Mouse (Mus musculus): ENCODE measurements around the gene Faap20. TPM values are rescaled to one million over a fixed set of nuclear protein-coding genes. Genes with fewer than 3 reads are reported as not detected.
A peak's percentile ranks its signal among the peaks of the same experiment; 100 is the strongest.

The Faap20 gene
- polyA plus RNA-seq, 1 experiment from 2014 or later, result 83.9 TPM

DNA sequence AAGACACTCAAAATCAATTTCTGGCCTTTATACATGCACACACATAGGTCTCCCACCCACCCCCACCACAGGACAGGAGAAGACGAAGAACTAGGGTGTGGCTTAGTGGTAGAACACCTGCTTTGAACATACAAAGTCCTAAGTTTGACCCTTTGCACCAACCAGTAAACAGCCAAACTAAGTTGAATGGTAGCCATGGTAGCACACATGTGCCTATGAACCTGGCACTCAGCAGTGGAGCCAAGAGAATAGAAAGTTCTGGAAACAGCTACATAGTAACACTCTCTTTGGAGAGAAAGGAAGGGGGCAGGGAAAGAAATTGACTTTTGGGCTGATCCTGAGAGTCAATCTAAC is 31.1 kb downstream of the Faap20 start:
- WGBS, result 73% methylated on average over 1 of the region's 1 CpGs

DNA sequence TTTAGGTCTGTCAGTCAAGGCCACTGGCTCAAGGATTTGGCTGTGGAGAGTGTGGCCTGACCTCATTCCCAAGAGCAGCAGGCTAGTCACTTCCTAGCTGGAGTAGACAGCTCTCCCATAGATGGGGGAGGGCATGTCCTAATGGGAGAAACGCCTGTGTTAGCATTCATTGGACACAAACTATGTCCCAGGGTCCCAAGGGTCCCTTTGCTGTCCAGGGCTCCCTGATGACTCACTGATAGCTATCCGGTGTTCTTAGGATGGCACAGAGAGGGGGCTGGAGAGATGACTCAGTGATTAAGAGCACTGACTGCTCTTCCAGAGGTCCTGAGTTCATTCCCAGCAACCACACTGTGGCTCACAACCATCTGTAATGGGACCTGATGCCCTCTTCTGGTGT is 31.6 kb downstream of the Faap20 start:
- DNase-seq (no peak), ATAC-seq (ENCODE audit: insufficient read depth) (no peak)
- Histone ChIP-seq H3K9ac (no peak overlapping the region), H3K36me3 (ENCODE audit: insufficient read depth) (no peaks in the 10 kb centered on the region), H3K4me1 (ENCODE audit: insufficient read depth) (peaks cover 13% of the 10 kb centered on the region), H3K27me3 (ENCODE audit: insufficient read depth, low read length) (no peaks in the 10 kb centered on the region), H3K4me2 (no peak overlapping the region), H3K9me3 (ENCODE audit: low read depth, low read length) (no peaks in the 10 kb centered on the region), H3K27ac (ENCODE audit: low read depth) (no peak overlapping the region), H3K4me3 (ENCODE audit: low read depth, low read length) (no peak overlapping the region)
- TF ChIP-seq CTCF (IDR thresholded peaks at IDR 0.05; ENCODE audit: low read depth), result no peak
- WGBS, result 60% methylated on average over 2 of the region's 2 CpGs

More for the DNA sequence above, 31.1 kb downstream of the Faap20 start:
- H3K36me3 ChIP-seq (ENCODE audit: insufficient read depth), result no peaks in the 10 kb centered on the region
- no peak for DNase-seq
- no peak overlapping the region for H3K27ac ChIP-seq (ENCODE audit: low read depth)
- no peak overlapping the region for H3K4me2 ChIP-seq
- H3K9me3 ChIP-seq (ENCODE audit: low read depth, low read length), result no peaks in the 10 kb centered on the region
- no peak for TF ChIP-seq CTCF (IDR thresholded peaks at IDR 0.05; ENCODE audit: low read depth)
- no peak overlapping the region for H3K9ac ChIP-seq
- H3K4me1 ChIP-seq (ENCODE audit: insufficient read depth), result peaks cover 13% of the 10 kb centered on the region
- no peak overlapping the region for H3K4me3 ChIP-seq (ENCODE audit: low read depth, low read length)
- H3K27me3 ChIP-seq (ENCODE audit: insufficient read depth, low read length), result no peaks in the 10 kb centered on the region
- ATAC-seq (ENCODE audit: insufficient read depth), result no peak

DNA sequence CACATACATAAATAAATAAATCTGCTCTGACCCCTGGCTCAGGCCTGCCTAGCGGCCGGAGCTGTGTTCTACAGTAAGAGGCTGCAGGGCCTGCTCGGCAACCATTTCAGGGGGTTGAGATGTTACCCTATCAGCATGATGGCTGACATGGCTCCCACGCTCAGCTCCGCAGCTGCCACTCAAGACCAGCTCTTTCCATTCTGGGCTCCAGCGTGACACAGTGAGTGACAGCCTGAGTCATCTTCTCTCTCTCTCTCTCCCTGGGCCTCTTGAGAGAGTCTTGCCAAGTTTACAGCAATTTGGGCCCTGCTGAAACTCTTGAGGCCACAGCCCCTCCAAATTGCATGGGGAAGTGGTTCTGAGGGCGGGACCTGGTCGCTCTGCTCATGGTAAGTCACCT is 32.0 kb downstream of the Faap20 start:
- H3K27ac ChIP-seq (ENCODE audit: low read depth), result peak overlapping the region; percentile 92; the same call in 1 of the 2 replicates
- no peak overlapping the region for H3K4me2 ChIP-seq
- 73% methylated on average over 8 of the region's 8 CpGs for WGBS
- H3K27me3 ChIP-seq (ENCODE audit: insufficient read depth, low read length), result no peaks in the 10 kb centered on the region
- H3K4me3 ChIP-seq (ENCODE audit: low read depth, low read length), result no peak overlapping the region
- peaks cover 13% of the 10 kb centered on the region for H3K4me1 ChIP-seq (ENCODE audit: insufficient read depth)
- no peaks in the 10 kb centered on the region for H3K36me3 ChIP-seq (ENCODE audit: insufficient read depth)
- H3K9me3 ChIP-seq (ENCODE audit: low read depth, low read length), result no peaks in the 10 kb centered on the region
- no peak for TF ChIP-seq CTCF (IDR thresholded peaks at IDR 0.05; ENCODE audit: low read depth)
- no peak overlapping the region for H3K9ac ChIP-seq
- ATAC-seq (ENCODE audit: insufficient read depth) (no peak), DNase-seq (no peak)

DNA sequence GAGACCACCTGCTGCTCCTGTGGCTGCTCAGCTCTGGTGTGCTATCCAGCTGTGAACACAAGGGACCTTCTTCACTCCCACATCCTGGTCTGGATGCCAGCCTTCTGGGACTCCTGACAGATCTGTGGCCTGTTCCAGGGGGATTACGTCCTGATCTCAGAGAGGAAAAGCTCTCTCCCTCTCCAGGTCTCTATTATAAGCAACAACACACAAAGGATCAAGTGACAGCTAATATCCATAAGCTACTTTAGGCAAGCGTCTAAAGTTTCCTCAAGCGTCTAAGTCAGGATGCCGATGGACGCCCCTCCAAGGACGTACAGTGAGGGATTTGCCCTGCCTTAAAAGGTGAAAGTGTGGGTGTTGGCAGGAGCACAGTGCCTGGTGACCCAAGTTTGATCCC is 32.6 kb downstream of the Faap20 start:
- no peak overlapping the region for H3K9ac ChIP-seq
- peak; percentile 31 for DNase-seq
- no peak for TF ChIP-seq CTCF (IDR thresholded peaks at IDR 0.05; ENCODE audit: low read depth)
- peaks cover 13% of the 10 kb centered on the region for H3K4me1 ChIP-seq (ENCODE audit: insufficient read depth)
- no peaks in the 10 kb centered on the region for H3K36me3 ChIP-seq (ENCODE audit: insufficient read depth)
- H3K9me3 ChIP-seq (ENCODE audit: low read depth, low read length), result no peaks in the 10 kb centered on the region
- ATAC-seq (ENCODE audit: insufficient read depth), result no peak
- no peaks in the 10 kb centered on the region for H3K27me3 ChIP-seq (ENCODE audit: insufficient read depth, low read length)
- peak overlapping the region; percentile 49; the same call in 1 of the 2 replicates for H3K4me2 ChIP-seq
- peak overlapping the region; percentile 92 for H3K27ac ChIP-seq (ENCODE audit: low read depth)
- 21% methylated on average over 6 of the region's 6 CpGs for WGBS
- no peak overlapping the region for H3K4me3 ChIP-seq (ENCODE audit: low read depth, low read length)

- ATAC-seq (ENCODE audit: insufficient read depth), result peak; percentile 83
- TF ChIP-seq CTCF (IDR thresholded peaks at IDR 0.05; ENCODE audit: low read depth), result no peak
- DNase-seq, result peak; percentile 83
- Histone ChIP-seq H3K36me3 (ENCODE audit: insufficient read depth) (no peaks in the 10 kb centered on the region), H3K9me3 (ENCODE audit: low read depth, low read length) (no peaks in the 10 kb centered on the region), H3K9ac (peak overlapping the region; percentile 35; the same call in 1 of the 2 replicates), H3K27me3 (ENCODE audit: insufficient read depth, low read length) (no peaks in the 10 kb centered on the region), H3K4me2 (peak overlapping the region; percentile 49), H3K27ac (ENCODE audit: low read depth) (peak overlapping the region; percentile 92), H3K4me1 (ENCODE audit: insufficient read depth) (peaks cover 13% of the 10 kb centered on the region), H3K4me3 (ENCODE audit: low read depth, low read length) (peak overlapping the region; percentile 17; the same call in 1 of the 2 replicates)
- WGBS, result 12% methylated on average over 11 of the region's 11 CpGs
Observed at GRCm38 (mm10) chr4:155283001-155283503, 33.5 kb downstream of the Faap20 start.

- Histone ChIP-seq H3K27me3 (ENCODE audit: insufficient read depth, low read length) (no peaks in the 10 kb centered on the region), H3K9me3 (ENCODE audit: low read depth, low read length) (no peaks in the 10 kb centered on the region), H3K27ac (ENCODE audit: low read depth) (peak overlapping the region; percentile 92), H3K36me3 (ENCODE audit: insufficient read depth) (no peaks in the 10 kb centered on the region), H3K4me1 (ENCODE audit: insufficient read depth) (peaks cover 13% of the 10 kb centered on the region), H3K4me2 (peak overlapping the region; percentile 49), H3K9ac (peak overlapping the region; percentile 35; the same call in 1 of the 2 replicates), H3K4me3 (ENCODE audit: low read depth, low read length) (peak overlapping the region; percentile 17; the same call in 1 of the 2 replicates)
- ATAC-seq (ENCODE audit: insufficient read depth) (peak; percentile 12; the same call in 1 of the 2 replicates), DNase-seq (peak; percentile 40)
- 53% methylated on average over 9 of the region's 9 CpGs for WGBS
- no peak for TF ChIP-seq CTCF (IDR thresholded peaks at IDR 0.05; ENCODE audit: low read depth)
Observed at GRCm38 (mm10) chr4:155283585-155283984, 34.0 kb downstream of the Faap20 start.

- H3K27ac ChIP-seq (ENCODE audit: low read depth), result no peak overlapping the region
- H3K9me3 ChIP-seq (ENCODE audit: low read depth, low read length), result no peaks in the 10 kb centered on the region
- no peaks in the 10 kb centered on the region for H3K36me3 ChIP-seq (ENCODE audit: insufficient read depth)
- no peak overlapping the region for H3K4me2 ChIP-seq
- no peak for TF ChIP-seq CTCF (IDR thresholded peaks at IDR 0.05; ENCODE audit: low read depth)
- H3K27me3 ChIP-seq (ENCODE audit: insufficient read depth, low read length), result no peaks in the 10 kb centered on the region
- no peak overlapping the region for H3K4me3 ChIP-seq (ENCODE audit: low read depth, low read length)
- 69% methylated on average over 15 of the region's 15 CpGs for WGBS
- DNase-seq (no peak), ATAC-seq (ENCODE audit: insufficient read depth) (no peak)
- no peak overlapping the region for H3K9ac ChIP-seq
- peaks cover 13% of the 10 kb centered on the region for H3K4me1 ChIP-seq (ENCODE audit: insufficient read depth)
Observed at GRCm38 (mm10) chr4:155284521-155285379, 35.1 kb downstream of the Faap20 start.
